Mouse (Mus musculus): ENCODE measurements around the gene Tcta. TPM values are rescaled to one million over a fixed set of nuclear protein-coding genes. Genes with fewer than 3 reads are reported as not detected.
A peak's percentile ranks its signal among the peaks of the same experiment; 100 is the strongest.
"Not testable (repeated sequence)": the region's sequence is repeated elsewhere in the genome, so short reads cannot be mapped to it uniquely, and the experiment has no call there.

Gene Tcta
- total RNA-seq, 2 experiments from 2014 or later, result 24.7 to 26.9 TPM

DNA sequence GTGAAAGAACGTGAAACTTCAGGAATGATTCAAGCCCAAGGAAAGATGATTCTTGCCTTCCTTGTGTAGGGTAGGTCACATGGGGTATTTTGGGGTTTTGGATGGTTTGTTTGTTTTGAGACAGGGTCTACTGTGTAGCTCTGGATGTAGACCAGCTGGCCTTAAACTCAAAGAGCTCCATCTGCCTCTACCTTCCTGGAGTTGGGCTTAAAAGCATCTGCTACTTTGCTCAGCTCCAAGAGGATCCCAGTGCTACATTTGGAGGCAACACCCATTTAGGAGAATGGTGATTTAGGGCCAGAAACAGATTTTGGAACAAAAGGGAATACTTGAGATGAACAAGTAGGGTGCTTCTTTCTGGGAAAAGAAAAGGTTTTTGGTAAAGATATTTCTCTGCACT is 18.8 kb upstream of the Tcta start:
- intact Hi-C loops (cut with DNase I; ENCODE audit: low total_unique reads), result no loop called here

DNA sequence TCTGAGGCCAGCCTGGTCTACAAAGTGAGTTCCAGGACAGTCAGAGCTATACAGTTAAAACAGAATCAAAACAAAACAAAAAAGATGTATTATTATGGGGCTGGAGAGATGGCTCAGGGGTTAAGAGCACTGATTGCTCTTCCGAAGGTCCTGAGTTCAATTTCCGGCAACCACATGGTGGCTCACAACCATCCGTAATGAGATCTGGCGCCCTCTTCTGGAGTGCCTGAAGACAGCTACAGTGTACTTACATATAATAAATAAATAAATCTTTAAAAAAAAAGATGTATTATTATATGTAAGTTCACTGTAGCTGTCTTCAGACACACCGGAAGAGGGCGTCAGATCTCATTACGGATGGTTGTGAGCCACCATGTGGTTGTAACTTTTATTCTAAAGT is 16.1 kb upstream of the Tcta start:
- DNase-seq; intact Hi-C loops (cut with DNase I; ENCODE audit: low total_unique reads): not testable (repeated sequence)

More for the DNA sequence above, 18.8 kb upstream of the Tcta start:
- DNase-seq, result no peak

DNA sequence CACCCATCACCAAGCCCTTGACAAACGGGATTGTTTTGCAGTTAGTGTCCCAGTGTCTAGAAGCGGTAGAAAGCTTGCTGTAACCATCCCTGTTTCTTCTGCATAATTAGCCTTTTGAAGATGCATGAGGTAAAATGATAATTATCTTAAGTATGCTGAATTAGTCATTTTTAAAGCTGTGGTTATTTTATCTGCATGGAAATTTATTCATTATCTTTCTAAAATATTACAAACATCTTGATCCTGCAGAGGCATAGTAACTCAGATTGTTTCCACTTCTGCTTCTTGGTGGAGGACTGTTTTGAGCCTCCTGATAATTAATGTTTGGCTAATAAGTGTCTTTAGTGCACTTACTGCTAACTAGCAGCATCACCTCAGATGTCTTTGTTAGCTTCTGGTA is 12.5 kb upstream of the Tcta start:
- no peak for DNase-seq
- intact Hi-C loops (cut with DNase I; ENCODE audit: low total_unique reads), result no loop called here

DNA sequence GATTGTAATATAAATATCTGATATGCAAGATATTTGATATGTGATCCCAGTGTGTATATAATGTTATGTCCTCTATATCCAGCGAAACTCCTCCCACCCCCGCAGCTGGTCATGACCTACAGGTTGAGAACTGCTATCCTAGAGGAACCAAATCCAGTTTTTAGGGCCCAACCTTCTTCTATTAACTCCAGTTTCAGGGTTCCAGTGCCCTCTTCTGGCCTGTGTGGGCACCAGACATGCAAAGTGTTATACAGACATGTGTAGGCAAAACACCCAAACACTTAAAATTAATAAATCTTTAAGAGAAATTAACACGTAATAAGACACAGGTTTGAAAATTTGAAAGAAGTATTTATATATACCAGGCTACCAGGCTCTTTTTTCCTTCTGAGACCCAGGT is 11.6 kb upstream of the Tcta start:
- no peak for DNase-seq
- intact Hi-C loops (cut with DNase I; ENCODE audit: low total_unique reads), result no loop called here

DNA sequence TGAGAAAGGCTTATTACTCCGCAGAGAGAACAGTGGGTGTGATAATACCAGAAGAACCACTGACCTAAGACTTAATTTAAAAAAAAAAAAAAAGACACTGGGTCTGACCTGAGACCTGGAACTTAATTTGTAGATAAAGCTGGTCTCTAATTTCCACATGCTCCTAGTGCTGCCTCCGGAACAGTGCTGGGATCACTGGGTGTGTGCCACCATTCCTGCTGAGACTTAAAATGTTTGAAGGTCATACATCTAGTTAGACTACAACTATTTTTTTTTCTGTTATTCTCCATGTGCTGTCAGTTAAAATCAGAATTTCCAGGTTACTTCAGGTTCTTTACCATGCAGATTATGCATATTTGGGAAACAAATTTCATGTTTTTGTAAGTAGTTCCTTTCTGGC is 2.2 kb upstream of the Tcta start:
- no peak for DNase-seq

DNA sequence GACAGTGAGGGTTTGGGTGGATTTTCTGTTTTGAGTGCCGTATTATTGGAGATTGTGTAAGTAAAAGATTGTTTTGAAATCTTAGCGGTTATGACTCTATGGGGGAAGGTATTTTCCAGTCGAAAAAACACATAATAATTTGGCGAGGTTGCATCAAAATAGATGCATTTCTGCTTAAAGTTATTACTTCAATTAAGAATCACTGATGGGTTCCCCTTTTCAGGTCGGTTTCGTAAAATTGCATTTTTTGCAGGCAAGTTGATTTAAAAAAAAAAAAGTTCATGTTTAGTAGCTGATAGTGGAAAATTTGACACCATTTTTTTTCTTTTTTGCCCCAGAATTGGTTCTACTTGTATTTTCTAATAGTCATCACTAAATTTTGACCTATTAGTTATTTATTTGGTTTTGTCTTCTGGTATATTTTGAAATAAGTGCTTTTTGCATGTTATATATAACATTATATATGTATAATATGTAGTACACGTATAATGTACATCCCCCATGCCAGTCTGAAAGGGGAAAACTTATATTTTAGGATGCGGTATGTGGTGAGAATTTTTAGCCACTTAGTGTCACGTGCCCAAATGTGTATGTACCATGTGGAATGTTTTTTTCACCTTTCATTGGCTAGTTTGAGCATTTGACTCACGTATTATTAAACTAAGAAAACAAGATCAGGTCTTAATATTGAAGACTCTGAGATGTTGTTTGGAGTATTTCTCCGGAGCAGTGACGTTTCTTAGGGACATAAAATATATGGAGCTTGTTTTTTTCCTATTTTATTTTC is 1.3 kb upstream of the Tcta start:
- no peak for DNase-seq
- intact Hi-C loops (cut with DNase I; ENCODE audit: low total_unique reads), result no loop called here

More for the DNA sequence above, 2.2 kb upstream of the Tcta start:
- intact Hi-C loops (cut with DNase I; ENCODE audit: low total_unique reads), result no loop called here

DNA sequence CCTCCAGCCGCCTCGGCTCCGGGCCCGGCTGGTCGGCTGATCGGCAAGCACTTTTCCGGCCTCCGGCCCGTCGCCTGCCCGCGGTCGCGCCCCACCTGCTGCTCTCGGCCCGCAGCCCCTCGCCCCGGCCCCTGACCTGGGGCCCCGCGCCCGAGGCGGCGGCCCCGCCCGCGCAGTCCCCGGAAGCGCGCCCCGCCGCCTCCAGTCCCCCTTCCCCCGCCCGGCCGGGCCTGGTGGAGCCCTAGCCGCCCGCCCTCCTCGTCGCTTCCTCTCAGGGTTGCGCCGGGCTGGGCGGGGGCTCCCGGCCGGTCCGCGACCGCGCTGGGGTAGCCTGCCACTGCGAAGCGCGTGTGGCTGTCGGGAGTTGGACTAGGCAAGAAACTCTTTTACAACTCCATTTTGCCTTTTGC is 616 bp upstream of the Tcta start:
- DNase-seq, result peak; percentile 91

DNA sequence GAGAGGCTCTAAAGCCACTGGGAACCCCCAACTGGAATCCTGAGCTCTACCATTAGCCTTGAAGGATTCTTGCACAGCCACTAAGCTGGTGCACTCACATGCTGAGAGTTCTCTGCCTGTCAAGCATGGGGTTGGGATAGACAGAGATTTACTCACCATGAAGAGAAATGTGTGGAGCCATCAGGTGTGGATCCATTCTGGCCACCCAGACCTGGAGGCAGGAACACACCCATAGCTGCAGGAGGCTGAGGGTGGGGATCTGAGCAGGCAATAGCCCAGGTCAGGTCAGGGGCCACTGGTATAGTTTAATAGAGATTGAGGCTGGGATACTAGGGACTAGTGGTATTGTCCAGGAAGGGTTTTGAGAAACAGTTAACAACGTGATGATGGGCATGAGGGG is 790 bp downstream of the Tcta start:
- DNase-seq, result peak; percentile 13
- intact Hi-C loops (cut with DNase I; ENCODE audit: low total_unique reads), result no loop called here

More for the DNA sequence above, 616 bp upstream of the Tcta start:
- intact Hi-C loops (cut with DNase I; ENCODE audit: low total_unique reads), result no loop called here

DNA sequence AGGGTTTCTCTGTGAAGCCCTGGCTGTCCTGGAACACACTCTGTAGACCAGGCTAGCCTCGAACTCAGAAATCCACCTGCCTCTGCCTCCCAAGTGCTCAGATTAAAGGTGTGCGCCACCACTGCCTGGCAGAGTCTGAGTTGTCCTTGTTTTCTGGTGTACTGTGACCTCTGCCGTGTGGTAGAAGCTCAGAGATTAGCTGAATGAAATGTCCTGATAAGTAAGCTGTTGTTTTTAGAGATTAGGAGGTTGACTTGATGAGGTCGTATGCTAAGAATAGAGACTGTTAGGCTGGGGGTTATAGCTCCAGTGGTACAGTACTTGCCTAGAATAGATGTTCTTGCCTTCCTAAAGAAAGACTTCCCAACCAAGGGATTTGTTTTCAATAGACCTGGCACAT is 1.2 kb downstream of the Tcta start:
- intact Hi-C loops (cut with DNase I; ENCODE audit: low total_unique reads), result no loop called here
- no peak for DNase-seq

DNA sequence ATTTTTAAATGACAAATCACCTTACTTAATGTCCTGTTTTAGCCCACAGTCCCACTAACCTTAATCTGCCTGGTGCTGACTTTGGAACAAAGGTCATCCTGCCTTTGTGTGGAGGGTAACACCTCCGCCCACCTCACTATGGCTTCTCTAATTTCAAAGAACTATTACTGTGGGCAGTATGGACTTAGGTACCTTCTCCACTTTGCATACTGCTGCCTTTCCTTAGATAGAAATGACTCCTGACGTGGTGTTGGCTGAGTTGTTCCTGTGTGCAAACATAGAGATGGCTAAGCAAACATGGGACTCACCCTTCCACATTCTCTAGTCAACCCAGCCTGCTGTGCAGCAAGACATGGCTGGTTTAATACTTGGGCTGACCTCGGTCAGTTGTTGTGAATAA is 4.1 kb downstream of the Tcta start:
- intact Hi-C loops (cut with DNase I; ENCODE audit: low total_unique reads), result no loop called here
- DNase-seq, result no peak

DNA sequence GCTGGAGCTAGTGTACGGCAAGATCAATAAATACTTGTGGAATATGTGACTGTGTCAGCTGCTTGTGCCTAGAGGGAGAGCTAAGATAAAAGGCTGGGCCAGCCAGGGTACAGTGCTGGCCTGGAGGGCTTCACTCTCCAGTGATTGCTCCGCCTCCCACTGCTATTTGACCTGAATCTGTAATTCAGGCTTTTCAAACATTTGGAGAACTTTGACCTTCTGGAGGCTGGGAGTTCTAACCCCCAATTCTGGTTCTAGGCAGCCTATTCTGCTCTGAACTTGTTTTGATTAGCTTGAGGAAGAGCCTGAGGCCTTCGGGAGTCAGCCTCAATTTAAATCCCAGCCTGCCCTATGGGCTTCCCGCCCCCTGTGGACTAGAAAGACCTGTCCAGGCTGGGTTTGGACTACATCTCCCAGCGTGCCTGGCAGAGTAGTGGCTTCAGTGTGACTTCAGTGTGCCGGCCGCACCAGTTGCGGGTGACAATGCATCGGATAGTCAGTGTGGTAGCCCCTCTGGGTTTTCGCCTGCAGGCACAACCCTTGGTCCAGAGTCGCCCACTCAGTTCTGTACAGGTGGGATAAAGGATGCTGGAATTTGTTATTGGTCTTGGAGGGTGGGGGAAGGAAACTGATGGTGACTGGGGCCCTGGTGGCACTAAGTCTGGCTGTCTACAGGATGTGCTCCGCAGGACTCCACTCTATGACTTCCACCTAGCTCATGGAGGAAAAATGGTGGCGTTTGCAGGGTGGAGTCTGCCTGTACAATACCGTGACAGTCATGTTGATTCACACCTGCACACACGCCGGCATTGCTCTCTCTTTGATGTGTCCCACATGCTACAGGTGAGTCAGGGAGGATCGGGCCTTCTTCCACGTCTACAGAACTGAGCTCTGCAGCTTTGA is 9.3 kb downstream of the Tcta start, which contains the start of gene Amt:
Amt (plus strand) TSS at position 401 of the 903 bp plus-strand sequence.
- intact Hi-C loops (cut with DNase I; ENCODE audit: low total_unique reads), result no loop called here
- no peak for DNase-seq

DNA sequence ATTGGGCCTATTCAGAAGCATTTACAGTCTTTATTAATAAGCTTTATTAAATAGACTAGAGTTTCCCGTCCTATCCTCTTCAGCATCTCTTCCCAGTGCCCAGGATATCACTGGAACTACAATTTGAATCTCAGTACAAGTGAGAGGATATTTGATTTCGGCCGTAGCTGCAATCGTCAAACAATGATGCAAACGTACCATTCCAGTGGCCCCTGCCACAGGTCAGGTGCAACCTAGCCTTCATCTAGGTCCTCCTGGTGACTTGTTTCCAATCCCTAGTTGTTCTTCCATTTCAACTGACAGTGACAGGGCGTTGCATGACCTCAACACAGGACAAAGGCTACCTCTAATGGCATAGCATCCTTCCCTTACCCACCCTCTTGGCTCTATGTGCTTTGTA is 15.2 kb downstream of the Tcta start:
- intact Hi-C loops (cut with DNase I; ENCODE audit: low total_unique reads), result no loop called here

DNA sequence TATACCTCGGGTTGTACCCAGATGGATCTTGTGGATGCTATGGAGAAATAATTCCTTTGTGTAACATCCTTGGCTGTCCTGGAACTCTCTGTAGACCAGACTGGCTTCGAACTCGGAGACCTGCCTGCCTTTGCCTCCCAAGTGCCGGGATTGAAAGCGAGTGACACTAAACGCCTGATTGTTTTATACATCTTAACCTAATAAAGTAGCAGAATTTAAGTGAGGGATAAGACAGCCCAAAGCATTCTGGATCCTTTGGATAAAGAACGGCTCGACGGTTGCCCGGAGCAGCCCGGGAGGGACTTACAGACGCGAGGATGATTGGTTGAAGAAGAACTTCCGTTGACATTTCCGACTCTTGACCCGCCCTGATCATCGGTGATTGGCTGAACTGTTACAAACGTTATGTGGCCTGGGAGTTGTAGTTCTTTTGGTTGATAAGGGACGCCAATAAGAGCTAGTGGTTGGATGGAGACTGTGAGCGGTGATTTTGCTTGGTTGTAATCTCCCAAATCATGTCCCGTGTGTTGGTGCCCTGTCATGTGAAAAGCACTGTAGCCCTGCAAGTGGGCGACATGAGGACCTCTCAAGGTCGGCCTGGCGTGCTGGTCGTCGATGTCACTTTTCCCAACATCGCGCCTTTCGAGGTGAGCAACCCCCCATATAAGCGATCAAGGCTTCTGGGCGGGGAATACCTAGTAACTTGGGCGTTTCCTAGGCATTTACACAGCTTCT is 15.8 kb downstream of the Tcta start, which contains the start of gene Nicn1:
Nicn1 (plus strand) TSS at position 414 of the 735 bp plus-strand sequence.
- intact Hi-C loops (cut with DNase I; ENCODE audit: low total_unique reads), result no loop called here

More for the DNA sequence above, 15.2 kb downstream of the Tcta start:
- DNase-seq, result no peak

DNA sequence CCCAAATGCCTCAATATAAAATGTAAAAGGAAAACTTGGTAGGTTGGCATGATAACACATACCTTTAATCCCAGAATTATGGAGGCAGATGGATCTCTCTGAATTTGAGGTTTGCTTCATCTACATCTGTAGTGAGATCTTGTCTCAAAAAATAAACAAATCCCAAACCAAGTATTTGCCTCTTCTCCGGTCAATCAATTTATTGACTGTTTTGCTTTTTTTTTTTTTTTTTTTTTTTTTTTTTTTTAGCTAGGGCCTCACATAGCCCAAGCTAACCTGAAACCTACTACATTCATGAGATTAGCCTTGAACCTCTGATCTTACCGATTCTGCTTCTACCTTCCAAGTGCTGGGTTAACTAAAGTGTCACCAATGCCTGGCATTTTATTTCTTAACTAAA is 16.6 kb downstream of the Tcta start:
- no peak for DNase-seq
- intact Hi-C loops (cut with DNase I; ENCODE audit: low total_unique reads), result loop anchor here (5.0 kb wide), 2 partner anchors 82 to 192 kb away; no protein-coding TSS in a partner anchor

More for the DNA sequence above, 15.8 kb downstream of the Tcta start, which contains the start of gene Nicn1:
- DNase-seq, result peak; percentile 89

DNA sequence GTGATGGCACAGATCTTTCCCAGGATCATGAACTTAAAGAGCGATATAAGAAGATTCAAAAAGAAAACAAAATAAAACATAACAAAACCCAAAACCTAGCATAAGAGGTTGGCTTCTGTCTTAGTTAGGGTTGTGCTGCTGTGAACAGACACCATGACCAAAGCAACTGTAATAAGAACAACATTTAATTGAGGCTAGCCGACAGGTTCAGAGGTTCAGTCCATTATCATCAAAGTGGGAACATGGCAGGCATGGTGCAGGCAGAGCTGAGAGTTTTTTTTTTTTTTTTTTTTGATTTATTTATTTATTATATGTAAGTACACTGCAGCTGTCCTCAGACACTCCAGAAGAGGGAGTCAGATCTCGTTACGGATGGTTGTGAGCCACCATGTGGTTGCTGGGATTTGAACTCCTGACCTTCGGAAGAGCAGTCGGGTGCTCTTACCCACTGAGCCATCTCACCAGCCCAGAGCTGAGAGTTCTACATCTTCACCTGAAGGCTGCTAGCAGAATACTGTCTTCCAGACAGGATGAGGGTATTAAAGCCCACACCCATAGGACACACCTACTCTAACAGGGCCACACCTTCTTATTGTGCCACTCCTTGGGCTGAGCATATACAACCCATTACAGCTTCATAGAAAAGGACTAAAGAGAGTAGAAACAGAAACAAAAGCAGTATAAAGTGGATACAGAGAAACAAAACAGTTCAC is 18.3 kb downstream of the Tcta start:
- not testable (repeated sequence) for DNase-seq
- intact Hi-C loops (cut with DNase I; ENCODE audit: low total_unique reads), result loop anchor here (5.0 kb wide), 2 partner anchors 80 to 190 kb away; no protein-coding TSS in a partner anchor

DNA sequence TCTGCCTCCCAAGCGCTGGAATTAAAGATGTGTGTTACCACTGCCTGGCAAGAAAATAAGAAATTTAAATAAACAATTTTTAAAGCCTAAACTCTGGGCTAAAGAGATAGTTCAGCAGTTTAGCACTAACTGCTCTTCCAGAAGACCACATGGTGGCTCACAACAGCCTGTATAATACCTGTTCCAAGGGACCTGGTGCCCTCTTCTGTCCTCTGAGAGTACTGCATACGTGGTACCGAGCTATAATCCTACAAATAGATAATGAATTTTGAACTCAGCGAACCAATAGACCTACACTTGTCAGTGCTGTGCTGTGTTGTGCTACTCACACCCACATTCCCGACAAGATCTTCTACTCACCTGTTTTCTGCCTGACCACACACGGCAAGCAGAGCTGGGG is 21.6 kb downstream of the Tcta start:
- intact Hi-C loops (cut with DNase I; ENCODE audit: low total_unique reads), result no loop called here

DNA sequence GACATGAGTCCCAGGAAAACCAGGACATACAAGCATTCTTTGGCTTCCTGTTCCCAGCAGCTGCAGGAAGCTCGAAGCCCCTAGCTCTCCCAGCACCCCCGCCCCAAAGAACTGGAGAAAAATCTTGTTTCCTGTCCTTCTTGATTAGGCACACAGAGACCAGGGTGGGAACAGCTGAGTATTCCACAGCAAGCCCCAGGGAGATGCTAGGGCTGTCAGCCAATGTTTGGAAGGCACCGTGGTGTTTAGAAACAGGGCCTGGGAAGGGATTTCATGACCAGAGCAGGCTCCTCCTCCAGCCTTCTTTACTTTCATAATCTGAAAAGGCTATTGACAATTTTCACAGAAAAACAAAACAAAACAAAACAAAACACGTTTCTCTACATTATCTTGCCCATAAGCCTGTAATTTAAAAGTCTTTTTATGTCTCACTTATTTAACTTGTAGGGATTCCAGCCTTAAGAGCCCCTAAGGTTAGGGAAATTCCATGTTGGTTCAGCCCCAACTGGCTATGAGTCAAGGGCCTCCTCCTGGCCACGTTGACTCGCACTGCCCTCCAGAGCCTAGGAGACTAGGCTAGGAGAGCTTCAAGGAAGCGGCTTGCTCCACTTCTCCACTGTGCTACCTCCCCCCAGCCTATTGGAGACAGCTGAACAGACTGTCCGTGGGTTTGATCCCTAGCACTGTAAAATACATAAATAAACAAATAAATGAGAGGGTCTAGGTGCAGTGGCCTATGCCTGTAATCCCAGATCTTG is 25.7 kb downstream of the Tcta start:
- peak; percentile 93 for DNase-seq
- intact Hi-C loops (cut with DNase I; ENCODE audit: low total_unique reads), result no loop called here

More for the DNA sequence above, 21.6 kb downstream of the Tcta start:
- DNase-seq, result peak; percentile 68
